Mouse (Mus musculus): ENCODE measurements at regions not wholly inside any gene's neighbourhood (a gene's known extent, or its start where the extent isn't known, plus 50 kb on each side); places are given as distances from the start of the nearest gene placed in this dataset.

DNA sequence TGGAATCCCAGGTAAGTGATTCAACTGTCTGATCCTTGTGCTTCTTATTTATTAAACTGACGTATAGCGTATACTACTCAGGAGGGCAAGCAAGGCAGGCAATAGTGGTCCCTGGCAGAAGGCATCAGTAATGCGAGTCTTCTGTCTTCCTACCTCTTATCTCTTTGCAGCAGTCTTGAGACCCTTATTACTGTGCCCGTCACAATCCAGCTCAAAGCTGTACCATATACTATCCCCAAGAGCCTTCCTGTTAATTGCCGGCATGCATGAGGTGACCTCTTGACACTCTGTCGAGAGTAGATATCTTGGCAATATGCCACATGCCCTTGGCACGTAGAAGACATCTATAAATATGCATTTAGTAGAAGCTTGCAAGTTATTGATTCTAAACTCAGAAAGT lies 126.0 kb upstream of the Hs6st1 start:
- TF ChIP-seq CTCF (IDR thresholded peaks at IDR 0.05; ENCODE audit: borderline replicate concordance, insufficient read depth, low read depth, low read length) (no peak), POLR2A (IDR thresholded peaks at IDR 0.05; ENCODE audit: borderline replicate concordance, insufficient read depth, low read length) (no peak)
